Mouse (Mus musculus): Measurements from ENCODE around the gene Srrm4. TPM values are rescaled to one million over a fixed set of nuclear protein-coding genes. Genes with fewer than 3 reads are reported as not detected.

Gene Srrm4
- polyA plus RNA-seq, 1 experiment from 2014 or later, result 0.90 TPM

DNA sequence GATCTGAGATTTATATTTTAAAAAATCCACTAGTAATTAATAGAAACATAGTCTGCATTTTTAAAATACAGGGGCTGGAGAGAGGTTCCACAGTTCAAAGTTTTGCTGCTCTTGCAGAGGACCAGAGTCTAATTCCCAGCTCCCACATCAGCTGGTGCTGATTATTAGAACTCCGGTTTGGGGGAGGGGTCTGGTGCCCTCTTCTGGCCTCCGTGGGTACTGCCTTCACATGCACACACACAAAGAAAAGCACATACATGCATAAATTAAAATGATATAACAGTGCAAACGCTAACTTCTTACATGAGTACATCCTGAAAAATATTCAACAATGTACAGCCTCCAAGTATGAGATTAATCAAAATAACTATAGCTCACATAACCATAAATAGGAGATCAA lies 50.5 kb downstream of the Srrm4 start:
- no peak for DNase-seq (ENCODE audit: low spot score)
- 77% methylated on average over 3 of the region's 3 CpGs for WGBS
- H3K4me3 ChIP-seq, result no peak overlapping the region

DNA sequence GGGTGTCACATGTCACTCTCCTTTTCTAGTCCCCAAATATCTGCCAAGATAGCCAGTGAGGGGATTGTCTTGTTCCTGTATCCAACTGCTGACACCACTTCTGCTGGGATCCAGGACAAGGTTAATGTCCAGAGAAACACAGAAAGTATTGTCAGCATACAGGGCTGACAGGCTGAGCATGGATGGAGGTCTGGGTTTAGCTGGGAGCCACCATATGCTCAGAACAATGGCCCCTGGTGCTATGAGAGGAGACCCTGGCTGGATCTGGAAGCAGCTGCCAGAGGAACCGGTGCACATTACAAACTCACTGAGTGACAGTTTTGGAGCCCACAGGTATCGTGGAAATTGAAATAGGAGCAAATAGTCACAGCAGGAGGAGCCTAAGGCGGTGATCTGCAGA lies 52.3 kb downstream of the Srrm4 start:
- no peaks in the 10 kb centered on the region for H3K27me3 ChIP-seq (ENCODE audit: insufficient read depth, poor library complexity, severe bottlenecking)
- H3K4me1 ChIP-seq, result peaks cover 16% of the 10 kb centered on the region
- DNase-seq (ENCODE audit: low spot score), result no peak
- 40% methylated on average over 3 of the region's 3 CpGs for WGBS
- H3K9me3 ChIP-seq, result no peaks in the 10 kb centered on the region
- peak overlapping the region; percentile 36; the same call in 1 of the 2 replicates for H3K27ac ChIP-seq
- H3K4me3 ChIP-seq, result 0 out of 2 replicates have a peak overlapping the region, but pooled peaks have one; percentile 24
- no peaks in the 10 kb centered on the region for H3K36me3 ChIP-seq

More for the DNA sequence above, 50.5 kb downstream of the Srrm4 start:
- Histone ChIP-seq H3K9me3 (no peaks in the 10 kb centered on the region), H3K36me3 (no peaks in the 10 kb centered on the region), H3K27ac (no peak overlapping the region), H3K27me3 (ENCODE audit: insufficient read depth, poor library complexity, severe bottlenecking) (no peaks in the 10 kb centered on the region), H3K4me1 (peaks cover 16% of the 10 kb centered on the region)

DNA sequence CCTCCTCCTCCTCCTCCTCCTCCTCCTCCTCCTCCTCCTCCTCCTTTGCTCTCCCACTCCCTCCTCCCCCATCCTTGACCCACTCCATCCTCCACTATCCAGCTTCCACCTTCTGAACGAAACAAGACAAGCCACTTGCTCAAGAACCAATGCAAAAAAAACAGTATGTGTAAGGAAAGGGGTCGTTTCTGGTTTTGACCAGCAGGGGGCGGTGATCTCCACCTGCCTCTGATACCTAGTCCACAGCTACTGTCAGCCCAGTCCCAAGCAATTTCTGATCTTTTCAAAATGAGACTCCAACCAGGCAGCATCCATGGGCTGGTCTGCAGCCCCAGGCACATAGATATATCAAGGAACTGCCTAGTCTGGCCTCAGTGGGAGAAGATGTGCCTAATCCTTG lies 53.1 kb downstream of the Srrm4 start:
- no peak for DNase-seq (ENCODE audit: low spot score)
- Histone ChIP-seq H3K27ac (no peak overlapping the region), H3K27me3 (ENCODE audit: insufficient read depth, poor library complexity, severe bottlenecking) (no peaks in the 10 kb centered on the region), H3K9me3 (no peaks in the 10 kb centered on the region), H3K36me3 (no peaks in the 10 kb centered on the region), H3K4me1 (peaks cover 16% of the 10 kb centered on the region), H3K4me3 (no peak overlapping the region)
- WGBS, result 52% methylated on average over 3 of the region's 3 CpGs

DNA sequence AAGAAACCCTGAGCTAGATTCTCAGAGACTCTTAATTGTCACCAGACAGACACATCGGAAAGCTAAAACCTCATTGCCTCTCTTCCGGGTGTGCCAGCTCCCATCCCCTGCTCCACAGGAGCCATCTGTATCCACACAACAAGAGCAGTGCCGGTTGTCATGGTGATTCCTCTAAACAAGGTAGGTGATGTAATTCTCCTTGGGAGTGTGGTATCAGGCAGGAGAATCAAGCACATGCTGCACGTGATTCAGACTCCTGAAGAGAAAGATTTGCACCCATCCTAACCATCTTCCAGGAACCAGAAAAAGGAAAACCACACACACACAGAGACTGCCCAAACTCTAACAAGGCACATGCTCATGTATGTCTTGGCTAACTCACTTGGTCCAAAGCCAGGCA lies 65.3 kb downstream of the Srrm4 start:
- WGBS, result 71% methylated on average over 4 of the region's 4 CpGs
- no peak overlapping the region for H3K4me3 ChIP-seq
- DNase-seq (ENCODE audit: low spot score), result no peak
- peaks cover 7% of the 10 kb centered on the region for H3K4me1 ChIP-seq
- no peaks in the 10 kb centered on the region for H3K9me3 ChIP-seq
- H3K27me3 ChIP-seq (ENCODE audit: insufficient read depth, poor library complexity, severe bottlenecking), result no peaks in the 10 kb centered on the region
- H3K36me3 ChIP-seq, result no peaks in the 10 kb centered on the region
- H3K27ac ChIP-seq, result no peak overlapping the region

DNA sequence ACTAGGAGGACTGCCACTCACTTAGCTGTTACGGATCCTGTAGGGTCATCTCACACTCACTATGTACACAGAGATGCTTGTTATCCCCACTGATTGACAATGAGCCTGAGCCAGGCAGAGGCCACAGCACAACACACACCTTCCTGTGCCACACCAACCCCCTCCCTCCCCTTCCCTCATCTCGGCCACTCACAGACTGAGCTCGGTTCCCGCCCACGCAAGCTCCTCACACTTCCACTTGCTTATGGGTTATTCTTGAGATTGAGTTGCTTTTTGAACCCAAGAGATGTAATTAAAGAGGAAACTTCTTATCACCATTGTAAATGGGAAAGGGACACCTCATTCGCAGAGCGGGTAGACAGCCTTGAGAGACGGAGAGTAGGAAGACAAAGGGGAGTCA lies 66.3 kb downstream of the Srrm4 start:
- Histone ChIP-seq H3K4me1 (peaks cover 7% of the 10 kb centered on the region), H3K9me3 (no peaks in the 10 kb centered on the region), H3K36me3 (no peaks in the 10 kb centered on the region), H3K27ac (no peak overlapping the region), H3K4me3 (no peak overlapping the region), H3K27me3 (ENCODE audit: insufficient read depth, poor library complexity, severe bottlenecking) (no peaks in the 10 kb centered on the region)
- DNase-seq (ENCODE audit: low spot score), result no peak
- WGBS, result 87% methylated on average over 8 of the region's 8 CpGs

DNA sequence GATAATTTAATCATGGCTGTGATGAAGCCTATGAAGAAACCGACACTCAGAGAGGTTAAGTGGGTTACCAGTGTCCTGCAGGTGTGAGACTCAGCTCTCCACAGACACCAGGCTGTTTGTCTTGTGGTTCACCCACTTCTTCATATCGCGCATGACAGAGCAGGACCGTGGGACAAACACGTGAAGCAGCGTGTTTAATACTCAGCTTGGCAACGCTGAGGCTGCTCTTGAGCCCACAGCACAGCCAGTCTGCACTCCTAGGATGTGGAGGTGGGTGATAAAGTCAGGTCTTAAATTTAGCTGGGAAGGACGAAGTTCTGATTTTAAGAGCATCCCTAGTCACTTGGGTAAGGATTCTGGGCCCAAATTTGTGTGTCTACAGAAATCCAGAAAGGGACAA lies 68.1 kb downstream of the Srrm4 start:
- no peak for DNase-seq (ENCODE audit: low spot score)
- H3K27me3 ChIP-seq (ENCODE audit: insufficient read depth, poor library complexity, severe bottlenecking), result no peaks in the 10 kb centered on the region
- WGBS, result 86% methylated on average over 8 of the region's 8 CpGs

DNA sequence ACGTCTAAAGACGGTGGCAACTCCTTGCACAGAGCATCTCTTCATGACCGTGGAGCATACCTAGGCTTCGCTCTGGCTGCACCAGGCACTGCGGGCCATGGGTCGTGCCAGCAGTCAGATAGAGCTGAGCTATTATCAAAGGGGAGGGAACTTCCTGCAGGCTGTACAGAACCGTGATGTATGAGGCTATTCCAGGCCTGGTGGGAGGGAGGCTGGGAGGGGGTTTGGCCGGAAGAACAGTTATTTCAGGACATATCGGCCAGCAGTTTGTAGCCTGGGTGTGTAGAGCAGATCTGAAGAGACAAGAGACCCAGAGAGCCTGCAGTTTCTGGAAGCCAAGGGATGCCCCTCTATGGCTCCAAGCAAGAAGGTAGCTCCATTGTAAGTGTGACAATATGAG lies 68.5 kb downstream of the Srrm4 start:
- H3K27ac ChIP-seq, result no peak overlapping the region
- no peaks in the 10 kb centered on the region for H3K27me3 ChIP-seq (ENCODE audit: insufficient read depth, poor library complexity, severe bottlenecking)
- H3K9me3 ChIP-seq, result no peaks in the 10 kb centered on the region
- WGBS, result 46% methylated on average over 9 of the region's 9 CpGs
- no peak for DNase-seq (ENCODE audit: low spot score)
- H3K4me3 ChIP-seq, result no peak overlapping the region
- peaks cover 7% of the 10 kb centered on the region for H3K4me1 ChIP-seq
- no peaks in the 10 kb centered on the region for H3K36me3 ChIP-seq

More for the DNA sequence above, 68.1 kb downstream of the Srrm4 start:
- Histone ChIP-seq H3K4me3 (no peak overlapping the region), H3K9me3 (no peaks in the 10 kb centered on the region), H3K4me1 (peaks cover 7% of the 10 kb centered on the region), H3K36me3 (no peaks in the 10 kb centered on the region), H3K27ac (no peak overlapping the region)

DNA sequence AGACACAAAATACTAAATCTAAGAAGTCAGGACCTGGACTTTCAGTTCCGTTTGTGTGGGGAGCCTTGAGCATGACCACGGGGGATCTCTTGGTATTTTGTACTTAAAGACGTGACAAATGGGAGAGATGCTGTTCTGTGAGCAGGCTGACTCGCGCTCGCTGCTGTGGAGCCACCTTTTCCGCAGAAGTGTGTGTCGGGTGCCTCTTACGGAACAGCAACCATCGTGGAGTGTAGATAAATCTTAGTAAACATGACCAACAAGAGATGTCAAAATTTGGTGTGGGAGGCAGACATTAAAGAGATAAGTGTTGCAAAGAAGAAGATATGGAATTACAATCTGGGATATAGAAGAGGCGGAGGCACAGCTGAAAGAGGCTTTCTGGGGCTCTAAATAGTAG lies 69.3 kb downstream of the Srrm4 start:
- Histone ChIP-seq H3K27me3 (ENCODE audit: insufficient read depth, poor library complexity, severe bottlenecking) (no peaks in the 10 kb centered on the region), H3K9me3 (no peaks in the 10 kb centered on the region), H3K4me1 (peaks cover 7% of the 10 kb centered on the region), H3K36me3 (no peaks in the 10 kb centered on the region), H3K27ac (no peak overlapping the region), H3K4me3 (no peak overlapping the region)
- no peak for DNase-seq (ENCODE audit: low spot score)
- WGBS, result 67% methylated on average over 11 of the region's 11 CpGs

DNA sequence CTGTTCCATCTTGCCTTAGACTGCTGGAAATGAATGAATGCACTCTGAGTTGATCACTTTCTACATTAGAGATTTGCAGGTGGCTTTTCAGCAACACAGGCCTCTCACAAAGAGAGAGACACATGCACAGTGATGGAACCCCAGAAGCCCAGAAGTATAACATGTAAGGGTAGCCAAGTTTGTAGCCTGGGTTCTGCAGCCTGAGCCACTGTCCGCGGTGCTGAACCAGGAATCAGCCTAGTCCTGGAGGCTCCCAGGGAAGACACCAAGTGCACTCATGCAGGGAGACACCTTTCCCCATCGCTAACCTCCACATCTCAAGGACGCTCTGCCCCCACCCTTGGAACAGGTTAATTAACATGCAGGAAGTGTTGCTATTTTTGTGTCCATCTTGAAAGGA lies 73.6 kb downstream of the Srrm4 start:
- no peaks in the 10 kb centered on the region for H3K9me3 ChIP-seq
- no peaks in the 10 kb centered on the region for H3K27me3 ChIP-seq (ENCODE audit: insufficient read depth, poor library complexity, severe bottlenecking)
- no peaks in the 10 kb centered on the region for H3K36me3 ChIP-seq

DNA sequence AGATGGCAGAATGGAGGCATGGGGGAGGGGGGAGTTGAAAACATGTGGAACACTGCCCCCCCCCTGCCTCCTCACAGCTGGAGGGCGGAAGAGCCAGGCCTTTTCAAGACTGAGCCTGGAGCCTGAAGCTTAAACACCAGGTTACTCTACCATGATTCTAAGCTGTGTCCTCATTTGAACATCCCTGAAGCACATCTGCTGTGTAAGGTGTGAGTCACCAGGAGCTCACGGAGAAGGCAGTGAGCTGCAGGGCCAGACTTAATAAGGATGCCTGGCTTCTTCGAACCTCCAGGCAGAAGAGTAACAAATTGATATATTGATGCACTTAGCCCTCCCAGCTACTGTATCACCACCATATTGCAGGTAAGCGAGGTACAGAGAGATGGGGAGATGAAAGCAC lies 79.5 kb downstream of the Srrm4 start:
- H3K36me3 ChIP-seq, result no peaks in the 10 kb centered on the region
- DNase-seq (ENCODE audit: low spot score), result no peak
- H3K4me3 ChIP-seq, result no peak overlapping the region
- 69% methylated on average over 4 of the region's 4 CpGs for WGBS
- H3K4me1 ChIP-seq, result peaks cover 27% of the 10 kb centered on the region
- no peaks in the 10 kb centered on the region for H3K9me3 ChIP-seq
- peak overlapping the region; percentile 3; the same call in 1 of the 2 replicates for H3K27ac ChIP-seq
- H3K27me3 ChIP-seq (ENCODE audit: insufficient read depth, poor library complexity, severe bottlenecking), result no peaks in the 10 kb centered on the region

More for the DNA sequence above, 73.6 kb downstream of the Srrm4 start:
- H3K27ac ChIP-seq, result no peak overlapping the region
- WGBS, result 18% methylated on average over 4 of the region's 4 CpGs
- no peak for DNase-seq (ENCODE audit: low spot score)
- no peak overlapping the region for H3K4me3 ChIP-seq
- H3K4me1 ChIP-seq, result peaks cover 3% of the 10 kb centered on the region

DNA sequence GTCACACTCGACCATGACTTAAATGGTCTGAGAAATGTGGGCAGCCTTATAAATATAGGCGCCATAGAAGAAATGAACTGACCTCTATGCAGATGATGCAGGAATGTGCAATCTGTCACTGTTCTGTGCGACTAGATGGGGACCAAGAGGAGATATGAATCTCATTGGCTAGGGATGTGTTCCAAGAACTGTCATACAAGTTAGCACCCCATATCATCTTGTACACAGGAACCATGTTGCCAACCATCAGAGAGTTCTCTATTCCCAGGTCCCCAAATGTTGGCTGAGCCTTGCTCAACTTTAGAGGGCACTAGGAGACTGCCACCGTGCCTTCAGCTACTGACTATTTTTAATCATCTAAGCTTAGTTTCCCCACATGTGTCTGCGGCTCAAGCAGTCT lies 81.4 kb downstream of the Srrm4 start:
- Histone ChIP-seq H3K4me1 (peaks cover 32% of the 10 kb centered on the region), H3K4me3 (no peak overlapping the region)
- 58% methylated on average over 5 of the region's 5 CpGs for WGBS

DNA sequence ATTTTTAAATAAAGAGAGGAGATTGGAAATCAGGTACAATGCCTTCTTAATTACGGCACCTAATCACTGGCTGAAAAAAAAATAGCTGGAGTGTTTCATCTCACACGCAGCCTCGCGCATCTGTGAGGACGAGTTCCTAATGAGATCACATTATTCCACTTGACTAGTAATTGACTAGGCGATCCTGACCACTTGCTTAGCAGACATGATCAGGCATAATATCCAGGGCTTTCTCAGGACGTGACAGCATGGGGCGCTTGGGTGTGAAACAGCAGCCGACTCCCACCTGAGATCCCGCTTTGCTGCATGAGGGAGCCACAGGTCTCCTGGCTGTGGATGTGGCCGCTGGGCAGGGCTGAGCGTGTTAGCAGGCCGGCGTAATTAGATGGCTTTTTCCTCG lies 90.3 kb downstream of the Srrm4 start:
- Histone ChIP-seq H3K4me3 (no peak overlapping the region), H3K9me3 (no peaks in the 10 kb centered on the region), H3K36me3 (no peaks in the 10 kb centered on the region), H3K27me3 (ENCODE audit: insufficient read depth, poor library complexity, severe bottlenecking) (no peaks in the 10 kb centered on the region; the same call in none of the 2 replicates), H3K4me1 (peaks cover 18% of the 10 kb centered on the region), H3K27ac (no peak overlapping the region)
- WGBS, result 68% methylated on average over 15 of the region's 15 CpGs
- no peak for DNase-seq (ENCODE audit: low spot score)

More for the DNA sequence above, 81.4 kb downstream of the Srrm4 start:
- no peak overlapping the region for H3K27ac ChIP-seq
- no peaks in the 10 kb centered on the region for H3K27me3 ChIP-seq (ENCODE audit: insufficient read depth, poor library complexity, severe bottlenecking)
- no peaks in the 10 kb centered on the region for H3K36me3 ChIP-seq
- no peak for DNase-seq (ENCODE audit: low spot score)
- H3K9me3 ChIP-seq, result no peaks in the 10 kb centered on the region

DNA sequence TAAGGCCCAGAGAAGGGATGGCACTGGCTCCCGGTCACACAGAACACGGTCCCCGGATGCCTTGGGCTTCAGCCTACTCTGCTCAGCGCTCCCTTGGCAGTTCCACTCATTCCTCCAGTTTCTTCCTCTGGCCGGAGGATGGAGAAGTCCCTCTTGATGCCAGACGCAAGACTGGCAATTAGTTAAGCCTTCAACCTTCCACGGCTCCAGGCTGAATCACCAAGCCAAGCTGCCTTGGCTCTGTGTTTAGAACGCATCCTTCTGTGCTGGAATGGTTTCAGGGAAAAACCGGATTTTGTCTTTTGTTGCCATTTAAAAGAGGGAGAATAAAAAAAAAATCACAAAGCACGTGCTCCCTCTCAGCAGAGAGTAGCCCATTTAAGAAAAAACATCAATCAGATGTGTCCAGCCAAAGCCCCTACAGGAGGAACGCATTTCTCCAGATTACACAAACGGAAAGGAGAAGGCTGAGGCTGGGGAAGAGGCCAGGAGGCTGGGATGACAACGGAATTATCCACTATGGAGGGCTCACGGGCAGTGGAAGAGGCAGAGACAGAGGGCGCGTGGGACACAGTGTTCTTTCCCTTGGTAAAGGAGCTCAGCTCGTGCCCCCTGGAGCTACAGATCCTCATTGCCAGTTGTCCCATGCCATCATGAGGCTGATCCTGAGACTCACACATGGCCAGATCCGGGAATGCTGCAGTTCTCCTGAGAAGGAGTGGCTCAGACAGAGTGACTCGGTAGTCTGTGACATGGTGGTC lies 92.6 kb downstream of the Srrm4 start:
- Histone ChIP-seq H3K4me1 (peaks cover 16% of the 10 kb centered on the region), H3K36me3 (no peaks in the 10 kb centered on the region), H3K9me3 (no peaks in the 10 kb centered on the region), H3K27me3 (ENCODE audit: insufficient read depth, poor library complexity, severe bottlenecking) (no peaks in the 10 kb centered on the region; the same call in none of the 2 replicates), H3K27ac (no peak overlapping the region), H3K4me3 (no peak overlapping the region)
- WGBS, result 81% methylated on average over 19 of the region's 19 CpGs
- no peak for DNase-seq (ENCODE audit: low spot score)

DNA sequence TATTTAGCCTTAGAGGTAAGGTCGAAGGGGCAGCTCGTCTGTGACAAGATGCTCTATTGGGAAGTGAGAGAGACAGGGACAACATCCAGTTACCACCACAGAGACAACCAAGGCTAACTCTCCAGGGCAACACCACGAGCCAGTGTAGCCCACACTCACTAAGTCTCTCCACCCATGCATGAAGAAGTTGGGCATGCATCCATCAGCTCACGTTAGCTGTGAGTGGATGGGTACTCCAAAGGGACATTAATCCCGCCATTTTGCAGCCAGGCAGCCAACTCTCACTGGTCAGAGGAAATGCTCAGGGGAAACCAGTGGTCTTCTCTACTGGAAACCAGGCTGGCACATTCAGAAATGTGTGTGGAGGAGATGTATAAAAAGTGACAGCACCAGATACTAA lies 93.8 kb downstream of the Srrm4 start:
- Histone ChIP-seq H3K27me3 (ENCODE audit: insufficient read depth, poor library complexity, severe bottlenecking) (peaks cover 6% of the 10 kb centered on the region), H3K36me3 (no peaks in the 10 kb centered on the region), H3K27ac (no peak overlapping the region), H3K4me3 (no peak overlapping the region), H3K9me3 (no peaks in the 10 kb centered on the region), H3K4me1 (peaks cover 22% of the 10 kb centered on the region)
- 80% methylated on average over 5 of the region's 5 CpGs for WGBS
- DNase-seq (ENCODE audit: low spot score), result no peak
